ENCODE assay signal across 8 mouse cellular contexts in genomic region chr6:117828273-117828672, GRCm38 (mm10). TPM values are rescaled to one million over a fixed set of nuclear protein-coding genes. Genes with fewer than 3 reads are reported as not detected.
A peak's percentile ranks its signal among the peaks of the same experiment; 100 is the strongest.
DNase-seq lines count a peak whose midpoint lies in the region; ATAC-seq lines count a peak whose summit lies in the region.

No protein-coding gene starts in this region.

- H3K4me2 ChIP-seq in neural tube, embryonic 15.5 days: no peak overlapping the region
- no peak overlapping the region for H3K4me2 ChIP-seq in forebrain, embryonic 14.5 days (ENCODE audit: low read length)
- no peak overlapping the region for H3K4me2 ChIP-seq in liver, embryonic 11.5 days

- no peak overlapping the region for H3K4me3 ChIP-seq in neural tube, embryonic 15.5 days (replicated peaks)
- no peak overlapping the region for H3K4me3 ChIP-seq in forebrain, embryonic 14.5 days (ENCODE audit: low read depth, low read length)
- no peak overlapping the region for H3K4me3 ChIP-seq in liver, embryonic 11.5 days (ENCODE audit: low read depth, low read length)

- H3K36me3 ChIP-seq in neural tube, embryonic 15.5 days: no peaks in the 10 kb centered on the region
- no peaks in the 10 kb centered on the region for H3K36me3 ChIP-seq in forebrain, embryonic 14.5 days (ENCODE audit: control insufficient read depth, insufficient read depth, low read length)
- no peaks in the 10 kb centered on the region for H3K36me3 ChIP-seq in liver, embryonic 11.5 days (ENCODE audit: control insufficient read depth, insufficient read depth, low read length)

- DNase-seq in neural tube, embryonic 10.5 days (ENCODE audit: extremely low spot score, low spot score): peak; percentile 81
- DNase-seq in adrenal gland, postnatal 14 days: peak; percentile 81
- DNase-seq in forebrain, embryonic 14.5 days (ENCODE audit: low spot score): peak; percentile 72
- DNase-seq in hindlimb bud, embryonic 11.5 days (ENCODE audit: extremely low spot score, low read depth, low spot score): peak; percentile 52
- DNase-seq in liver, embryonic 11.5 days (ENCODE audit: low spot score): peak; percentile 75
- peak; percentile 82 for DNase-seq in retina, embryonic 14.5 days (ENCODE audit: low spot score)
- peak; percentile 38 for DNase-seq in yolk sac, embryonic 10.5 days (ENCODE audit: low spot score)

- no peak overlapping the region for H3K27ac ChIP-seq in neural tube, embryonic 15.5 days (replicated peaks)
- H3K27ac ChIP-seq in forebrain, embryonic 14.5 days (ENCODE audit: low read depth, low read length): no peak overlapping the region
- no peak overlapping the region for H3K27ac ChIP-seq in liver, embryonic 11.5 days (ENCODE audit: low read depth, low read length)

- no peak for ATAC-seq in neural tube, embryonic 15.5 days (ENCODE audit: low FRiP score)
- ATAC-seq in forebrain, embryonic 14.5 days: peak; percentile 42; the same call in 1 of the 2 replicates
- no peak for ATAC-seq in liver, embryonic 11.5 days (replicated peaks; ENCODE audit: low FRiP score)

- no peaks in the 10 kb centered on the region for H3K9me3 ChIP-seq in neural tube, embryonic 15.5 days (replicated peaks)
- H3K9me3 ChIP-seq in forebrain, embryonic 14.5 days (replicated peaks; ENCODE audit: control insufficient read depth, low read length): no peaks in the 10 kb centered on the region
- no peaks in the 10 kb centered on the region for H3K9me3 ChIP-seq in liver, embryonic 11.5 days (ENCODE audit: control insufficient read depth, low read length)

- 0 out of 2 replicates have a peak, but pooled peaks cover 2% of the 10 kb centered on the region for H3K4me1 ChIP-seq in neural tube, embryonic 15.5 days
- no peaks in the 10 kb centered on the region for H3K4me1 ChIP-seq in forebrain, embryonic 14.5 days (ENCODE audit: control insufficient read depth, insufficient read depth, low read length)
- no peaks in the 10 kb centered on the region for H3K4me1 ChIP-seq in liver, embryonic 11.5 days (replicated peaks; ENCODE audit: control insufficient read depth, insufficient read depth, low read length)

- peaks cover 9% of the 10 kb centered on the region for H3K27me3 ChIP-seq in neural tube, embryonic 15.5 days (replicated peaks)
- no peaks in the 10 kb centered on the region for H3K27me3 ChIP-seq in forebrain, embryonic 14.5 days (replicated peaks; ENCODE audit: control insufficient read depth, insufficient read depth, low read length)
- H3K27me3 ChIP-seq in liver, embryonic 11.5 days (replicated peaks; ENCODE audit: control insufficient read depth, insufficient read depth, low read length): no peaks in the 10 kb centered on the region; the same call in 1 of the 2 replicates

- H3K9ac ChIP-seq in neural tube, embryonic 15.5 days (replicated peaks): no peak overlapping the region
- no peak overlapping the region for H3K9ac ChIP-seq in forebrain, embryonic 14.5 days (ENCODE audit: low read length)
- H3K9ac ChIP-seq in liver, embryonic 11.5 days (ENCODE audit: low read depth, low read length): no peak overlapping the region

- 19% methylated on average over 9 of the region's 9 CpGs for WGBS in neural tube, embryonic 15.5 days
- WGBS in forebrain, embryonic 14.5 days: 15% methylated on average over 9 of the region's 9 CpGs
- WGBS in liver, embryonic 11.5 days: 16% methylated on average over 9 of the region's 9 CpGs

RNA-seq across cellular contexts. Expression of gene Zfp637, which starts 12.7 kb away (rescaled TPM):
- 128 and 133 TPM in 2 replicates for polyA plus RNA-seq in neural tube, embryonic 15.5 days (2015; fragmentation: Nextera tagmentation; extraction: Ambion mirVana)
- 30.0 and 34.1 TPM in 2 replicates for total RNA-seq in adrenal gland, postnatal 14 days (2021)
- 244 and 252 TPM in 2 replicates for polyA plus RNA-seq in forebrain, embryonic 14.5 days (2014; fragmentation: Nextera tagmentation; extraction: Ambion mirVana)
- 81.0 and 82.3 TPM in 2 replicates for polyA plus RNA-seq in liver, embryonic 11.5 days (2014; fragmentation: Nextera tagmentation; extraction: Ambion mirVana)

RNA-seq across cellular contexts. Expression of gene Zfp239, which starts 33.6 kb away (rescaled TPM):
- polyA plus RNA-seq in neural tube, embryonic 15.5 days (2015; fragmentation: Nextera tagmentation; extraction: Ambion mirVana): 15.3 and 15.9 TPM in 2 replicates
- total RNA-seq in adrenal gland, postnatal 14 days (2021): 3.1 and 3.6 TPM in 2 replicates
- polyA plus RNA-seq in forebrain, embryonic 14.5 days (2014; fragmentation: Nextera tagmentation; extraction: Ambion mirVana): 14.9 and 15.3 TPM in 2 replicates
- polyA plus RNA-seq in liver, embryonic 11.5 days (2014; fragmentation: Nextera tagmentation; extraction: Ambion mirVana): 8.2 and 8.7 TPM in 2 replicates
